Mouse (Mus musculus) intestine, embryonic 15.5 days (tissue): ENCODE results near the gene Cemip2. TPM values are rescaled to one million over a fixed set of nuclear protein-coding genes. Genes with fewer than 3 reads are reported as not detected.
A peak's percentile ranks its signal among the peaks of the same experiment; 100 is the strongest.

Source experiments
- ATAC-seq: fragments of 200-750 bp; cut with Nextera tagmentation; 2 replicates; pipeline ENCODE4 v1.8.0; 2017; ENCODE audit warnings: moderate TSS enrichment, moderate library complexity
- H3K27ac ChIP-seq: fragments of 300-500 bp; sonication (generic); 2 replicates; pipeline ENCODE4 v1.5.1; 2015; ENCODE audit warnings: mild to moderate bottlenecking, inconsistent platforms
- H3K27me3 ChIP-seq: fragments of 300-500 bp; sonication (generic); replicated peaks from 2 replicates; pipeline ENCODE4 v1.6.1; 2015; ENCODE audit warnings: inconsistent platforms
- H3K36me3 ChIP-seq: fragments of 300-500 bp; sonication (generic); 2 replicates; pipeline ENCODE4 v1.6.1; 2015; ENCODE audit warnings: inconsistent platforms
- H3K4me1 ChIP-seq: fragments of 300-500 bp; sonication (generic); replicated peaks from 2 replicates; pipeline ENCODE4 v1.6.1; 2015; ENCODE audit warnings: inconsistent platforms
- H3K4me2 ChIP-seq: fragments of 300-500 bp; sonication (generic); replicated peaks from 2 replicates; pipeline ENCODE4 v1.6.1; 2015; ENCODE audit warnings: mild to moderate bottlenecking, inconsistent platforms
- H3K4me3 ChIP-seq: fragments of 300-500 bp; sonication (generic); replicated peaks from 2 replicates; pipeline ENCODE4 v1.5.1; 2015; ENCODE audit warnings: inconsistent platforms
- H3K9ac ChIP-seq: fragments of 300-500 bp; sonication (generic); 2 replicates; pipeline ENCODE4 v1.6.1; 2015; ENCODE audit warnings: inconsistent platforms
- H3K9me3 ChIP-seq: fragments of 300-500 bp; sonication (generic); 2 replicates; pipeline ENCODE4 v1.6.1; 2016; ENCODE audit warnings: inconsistent platforms
- WGBS: fragments of 180-500 bp; shearing (Covaris S2); methylation state at CpG from one replicate; pipeline ENCODE4 v1.1.7; 2015; 5-methylcytosine and 5-hydroxymethylcytosine counted together
- polyA plus RNA-seq: library from polyadenylated mRNA; unstranded; fragments of >200 nt; fragmentation: Nextera tagmentation; extraction: Ambion mirVana; gene quantifications from 2 replicates; pipeline ENCODE4 v1.2.1, GENCODE M21; 2015

The Cemip2 gene
- 11.1 and 12.0 TPM in 2 replicates for polyA plus RNA-seq

GRCm38 (mm10) chr19:21778147-21778917 is at the start of gene Cemip2:
Gene Cemip2, plus strand, starts transcription at chr19:21778342.
- Histone ChIP-seq H3K36me3 (no peaks in the 10 kb centered on the region), H3K4me1 (peaks cover 11% of the 10 kb centered on the region), H3K9ac (peak within 1 kb of the TSS; percentile 75), H3K27me3 (no peaks in the 10 kb centered on the region), H3K4me2 (peak within 1 kb of the TSS; percentile 75), H3K27ac (peak within 1 kb of the TSS; percentile 94), H3K4me3 (peak within 1 kb of the TSS; percentile 80), H3K9me3 (no peaks in the 10 kb centered on the region)
- whole genome bisulfite sequencing, result under 1% methylated on average over 75 of the region's 75 CpGs
- ATAC-seq, result peak; percentile 98

- no peak for ATAC-seq
Measured at GRCm38 (mm10) chr19:21728342-21728741, 49.8 kb upstream of the Cemip2 start.

GRCm38 (mm10) chr19:21731887-21732286 is 46.3 kb upstream of the Cemip2 start:
- 76% methylated on average over 5 of the region's 5 CpGs for WGBS
- Histone ChIP-seq H3K27ac (no peak overlapping the region), H3K27me3 (no peaks in the 10 kb centered on the region), H3K9me3 (no peaks in the 10 kb centered on the region), H3K4me1 (no peaks in the 10 kb centered on the region), H3K4me2 (no peak overlapping the region), H3K4me3 (no peak overlapping the region), H3K36me3 (no peaks in the 10 kb centered on the region), H3K9ac (no peak overlapping the region)
- no peak for ATAC-seq

More at GRCm38 (mm10) chr19:21728342-21728741, 49.8 kb upstream of the Cemip2 start:
- H3K36me3 ChIP-seq, result no peaks in the 10 kb centered on the region
- H3K4me1 ChIP-seq, result no peaks in the 10 kb centered on the region
- H3K9ac ChIP-seq, result no peak overlapping the region
- H3K4me2 ChIP-seq, result no peak overlapping the region
- H3K27ac ChIP-seq, result no peak overlapping the region
- H3K27me3 ChIP-seq, result no peaks in the 10 kb centered on the region
- H3K4me3 ChIP-seq, result no peak overlapping the region
- WGBS, result 92% methylated on average over 6 of the region's 6 CpGs
- H3K9me3 ChIP-seq, result no peaks in the 10 kb centered on the region

- no peaks in the 10 kb centered on the region for H3K36me3 ChIP-seq
- no peak overlapping the region for H3K27ac ChIP-seq
- H3K4me3 ChIP-seq, result no peak overlapping the region
- H3K9me3 ChIP-seq, result no peaks in the 10 kb centered on the region
- H3K9ac ChIP-seq, result no peak overlapping the region
- WGBS, result 100% methylated on average over 2 of the region's 2 CpGs
- no peak overlapping the region for H3K4me2 ChIP-seq
- ATAC-seq, result no peak
- no peaks in the 10 kb centered on the region for H3K4me1 ChIP-seq
- no peaks in the 10 kb centered on the region for H3K27me3 ChIP-seq
Measured at GRCm38 (mm10) chr19:21733176-21733575, 45.0 kb upstream of the Cemip2 start.

GRCm38 (mm10) chr19:21734112-21734511 is 44.0 kb upstream of the Cemip2 start:
- Histone ChIP-seq H3K27me3 (no peaks in the 10 kb centered on the region), H3K36me3 (no peaks in the 10 kb centered on the region), H3K27ac (no peak overlapping the region), H3K4me3 (no peak overlapping the region), H3K9ac (no peak overlapping the region), H3K9me3 (no peaks in the 10 kb centered on the region), H3K4me2 (no peak overlapping the region), H3K4me1 (peaks cover 2% of the 10 kb centered on the region; the same call in 1 of the 2 replicates)
- no peak for ATAC-seq
- WGBS, result 34% methylated on average over 5 of the region's 5 CpGs

- Histone ChIP-seq H3K9me3 (no peaks in the 10 kb centered on the region), H3K9ac (no peak overlapping the region), H3K27me3 (no peaks in the 10 kb centered on the region), H3K4me2 (peak overlapping the region; percentile 33), H3K4me1 (peaks cover 2% of the 10 kb centered on the region; the same call in 1 of the 2 replicates), H3K4me3 (no peak overlapping the region), H3K36me3 (no peaks in the 10 kb centered on the region), H3K27ac (peak overlapping the region; percentile 56; the same call in 1 of the 2 replicates)
- WGBS, result 31% methylated on average over 18 of the region's 18 CpGs
- peak; percentile 68 for ATAC-seq
Measured at GRCm38 (mm10) chr19:21737446-21737845, 40.7 kb upstream of the Cemip2 start.

- peak; percentile 67 for ATAC-seq
- H3K4me3 ChIP-seq, result no peak overlapping the region
- no peaks in the 10 kb centered on the region for H3K36me3 ChIP-seq
- peak overlapping the region; percentile 71 for H3K27ac ChIP-seq
- peaks cover 2% of the 10 kb centered on the region; the same call in 1 of the 2 replicates for H3K4me1 ChIP-seq
- WGBS, result 49% methylated on average over 17 of the region's 17 CpGs
- H3K27me3 ChIP-seq, result no peaks in the 10 kb centered on the region
- peak overlapping the region; percentile 33 for H3K4me2 ChIP-seq
- no peak overlapping the region for H3K9ac ChIP-seq
- no peaks in the 10 kb centered on the region for H3K9me3 ChIP-seq
Measured at GRCm38 (mm10) chr19:21737881-21738590, 40.1 kb upstream of the Cemip2 start.

GRCm38 (mm10) chr19:21738591-21739280 is 39.4 kb upstream of the Cemip2 start:
- H3K9me3 ChIP-seq, result no peaks in the 10 kb centered on the region
- WGBS, result 87% methylated on average over 18 of the region's 18 CpGs
- peak overlapping the region; percentile 33; the same call in 1 of the 2 replicates for H3K4me2 ChIP-seq
- no peaks in the 10 kb centered on the region for H3K27me3 ChIP-seq
- H3K9ac ChIP-seq, result no peak overlapping the region
- peak; percentile 8; the same call in 1 of the 2 replicates for ATAC-seq
- H3K36me3 ChIP-seq, result no peaks in the 10 kb centered on the region
- H3K4me1 ChIP-seq, result peaks cover 2% of the 10 kb centered on the region; the same call in 1 of the 2 replicates
- peak overlapping the region; percentile 71 for H3K27ac ChIP-seq
- no peak overlapping the region for H3K4me3 ChIP-seq

GRCm38 (mm10) chr19:21742138-21742537 is 36.0 kb upstream of the Cemip2 start:
- no peak for ATAC-seq
- 87% methylated on average over 12 of the region's 12 CpGs for WGBS
- Histone ChIP-seq H3K9ac (no peak overlapping the region), H3K36me3 (no peaks in the 10 kb centered on the region), H3K4me2 (no peak overlapping the region), H3K4me3 (no peak overlapping the region), H3K27ac (no peak overlapping the region), H3K27me3 (no peaks in the 10 kb centered on the region), H3K9me3 (no peaks in the 10 kb centered on the region), H3K4me1 (peaks cover 2% of the 10 kb centered on the region; the same call in 1 of the 2 replicates)

- Histone ChIP-seq H3K36me3 (no peaks in the 10 kb centered on the region), H3K27ac (no peak overlapping the region), H3K4me3 (no peak overlapping the region), H3K4me1 (no peaks in the 10 kb centered on the region), H3K4me2 (no peak overlapping the region), H3K9me3 (no peaks in the 10 kb centered on the region), H3K9ac (no peak overlapping the region), H3K27me3 (no peaks in the 10 kb centered on the region)
- no peak for ATAC-seq
- 95% methylated on average over 2 of the region's 2 CpGs for WGBS
Measured at GRCm38 (mm10) chr19:21745586-21745985, 32.6 kb upstream of the Cemip2 start.

- H3K36me3 ChIP-seq, result no peaks in the 10 kb centered on the region
- H3K27me3 ChIP-seq, result no peaks in the 10 kb centered on the region
- no peaks in the 10 kb centered on the region for H3K4me1 ChIP-seq
- no peak for ATAC-seq
- H3K4me3 ChIP-seq, result no peak overlapping the region
- 19% methylated on average over 4 of the region's 4 CpGs for WGBS
- no peak overlapping the region for H3K9ac ChIP-seq
- H3K9me3 ChIP-seq, result no peaks in the 10 kb centered on the region
- no peak overlapping the region for H3K27ac ChIP-seq
- no peak overlapping the region for H3K4me2 ChIP-seq
Measured at GRCm38 (mm10) chr19:21747356-21747755, 30.8 kb upstream of the Cemip2 start.

GRCm38 (mm10) chr19:21750154-21750553 is 28.0 kb upstream of the Cemip2 start:
- H3K4me2 ChIP-seq, result no peak overlapping the region
- H3K36me3 ChIP-seq, result no peaks in the 10 kb centered on the region
- H3K9me3 ChIP-seq, result no peaks in the 10 kb centered on the region
- no peaks in the 10 kb centered on the region for H3K4me1 ChIP-seq
- no peak overlapping the region for H3K4me3 ChIP-seq
- H3K27ac ChIP-seq, result no peak overlapping the region
- 53% methylated on average over 2 of the region's 2 CpGs for WGBS
- H3K9ac ChIP-seq, result no peak overlapping the region
- H3K27me3 ChIP-seq, result no peaks in the 10 kb centered on the region
- ATAC-seq, result no peak
